In genomic region chr2:17507362-17507761, GRCm38 (mm10) we compare ENCODE assay signal across 14 mouse cellular contexts.
DNase-seq lines count a peak whose midpoint lies in the region; ATAC-seq and TF ChIP-seq lines count a peak whose summit lies in the region.
"Had no signal": no experiment of that assay in that cellular context is flagged by ENCODE, and none has a peak within 500 bp of the region (broad histone marks: within the 10 kb centered on the region; RNA-seq: fewer than 3 reads in every experiment).

No protein-coding gene starts in this region.

- 83% methylated on average over 2 of the region's 2 CpGs for WGBS in intestine, postnatal 0 days
- WGBS in intestine, embryonic 15.5 days: 95% methylated on average over 2 of the region's 2 CpGs
- 96% methylated on average over 2 of the region's 2 CpGs for WGBS in stomach, postnatal 0 days

- TF ChIP-seq CTCF in intestine, postnatal 0 days (IDR thresholded peaks at IDR 0.05; ENCODE audit: low read depth): peak; percentile 42
- peak; percentile 37 for TF ChIP-seq CTCF in Patski (IDR thresholded peaks at IDR 0.05)
- TF ChIP-seq CTCF in stomach, postnatal 0 days (IDR thresholded peaks at IDR 0.05; ENCODE audit: low read depth): peak; percentile 39

- ATAC-seq in intestine, postnatal 0 days: no peak
- ATAC-seq in intestine, embryonic 15.5 days: no peak
- no peak for ATAC-seq in Patski
- no peak for ATAC-seq in stomach, postnatal 0 days (ENCODE audit: low FRiP score, low TSS enrichment)

- H3K27ac ChIP-seq in intestine, postnatal 0 days (ENCODE audit: low read depth, low read length): no peak overlapping the region
- no peak overlapping the region for H3K27ac ChIP-seq in intestine, embryonic 15.5 days
- no peak overlapping the region for H3K27ac ChIP-seq in stomach, postnatal 0 days (replicated peaks)
- H3K27ac ChIP-seq: embryonic facial prominence, embryonic 10.5 days; hindbrain, embryonic 15.5 days; limb, embryonic 10.5 days had no signal

- POLR2A ChIA-PET in Patski (lab: Charles Lee): no interaction called here

- H3K4me3 ChIP-seq in intestine, postnatal 0 days (ENCODE audit: low read depth, low read length): no peak overlapping the region
- no peak overlapping the region for H3K4me3 ChIP-seq in intestine, embryonic 15.5 days (replicated peaks)
- H3K4me3 ChIP-seq in stomach, postnatal 0 days (ENCODE audit: low read depth, low read length): no peak overlapping the region
- H3K4me3 ChIP-seq: embryonic facial prominence, embryonic 10.5 days; hindbrain, embryonic 15.5 days; limb, embryonic 10.5 days had no signal

- no peaks in the 10 kb centered on the region for H3K9me3 ChIP-seq in intestine, postnatal 0 days (ENCODE audit: control insufficient read depth)
- no peaks in the 10 kb centered on the region for H3K9me3 ChIP-seq in intestine, embryonic 15.5 days
- H3K9me3 ChIP-seq in stomach, postnatal 0 days (ENCODE audit: control insufficient read depth, low read length): no peaks in the 10 kb centered on the region
- H3K9me3 ChIP-seq: embryonic facial prominence, embryonic 10.5 days; hindbrain, embryonic 15.5 days; limb, embryonic 10.5 days had no signal

- H3K4me1 ChIP-seq in intestine, postnatal 0 days (replicated peaks; ENCODE audit: control insufficient read depth, insufficient read depth, low read length): no peaks in the 10 kb centered on the region
- H3K4me1 ChIP-seq in intestine, embryonic 15.5 days (replicated peaks): no peaks in the 10 kb centered on the region
- no peaks in the 10 kb centered on the region for H3K4me1 ChIP-seq in stomach, postnatal 0 days (replicated peaks; ENCODE audit: control insufficient read depth, insufficient read depth)
- H3K4me1 ChIP-seq: embryonic facial prominence, embryonic 10.5 days; hindbrain, embryonic 15.5 days; limb, embryonic 10.5 days had no signal

- H3K27me3 ChIP-seq in intestine, postnatal 0 days (replicated peaks; ENCODE audit: control insufficient read depth, insufficient read depth, low read length): no peaks in the 10 kb centered on the region
- no peaks in the 10 kb centered on the region for H3K27me3 ChIP-seq in intestine, embryonic 15.5 days (replicated peaks)
- H3K27me3 ChIP-seq in Patski: no peaks in the 10 kb centered on the region
- H3K27me3 ChIP-seq in stomach, postnatal 0 days (ENCODE audit: control insufficient read depth, insufficient read depth, low read length): no peaks in the 10 kb centered on the region
- H3K27me3 ChIP-seq: hindbrain, embryonic 15.5 days had no signal

- H3K36me3 ChIP-seq in intestine, postnatal 0 days (ENCODE audit: control insufficient read depth, insufficient read depth): no peaks in the 10 kb centered on the region
- H3K36me3 ChIP-seq in intestine, embryonic 15.5 days: no peaks in the 10 kb centered on the region
- no peaks in the 10 kb centered on the region for H3K36me3 ChIP-seq in stomach, postnatal 0 days (ENCODE audit: control insufficient read depth, insufficient read depth, low read length)
- H3K36me3 ChIP-seq: embryonic facial prominence, embryonic 10.5 days; hindbrain, embryonic 15.5 days; limb, embryonic 10.5 days had no signal

- in situ Hi-C loops in Patski (cut with MboI; ENCODE audit: low pct_unique_long_range_greater_than_20kb): no loop called here

- no peak overlapping the region for H3K9ac ChIP-seq in intestine, postnatal 0 days (ENCODE audit: low read depth, low read length)
- H3K9ac ChIP-seq in intestine, embryonic 15.5 days: no peak overlapping the region
- H3K9ac ChIP-seq in stomach, postnatal 0 days (ENCODE audit: low read length): no peak overlapping the region
- H3K9ac ChIP-seq: hindbrain, embryonic 15.5 days had no signal

- H3K4me2 ChIP-seq in intestine, postnatal 0 days (replicated peaks; ENCODE audit: low read depth): no peak overlapping the region
- no peak overlapping the region for H3K4me2 ChIP-seq in intestine, embryonic 15.5 days (replicated peaks)
- H3K4me2 ChIP-seq in stomach, postnatal 0 days (replicated peaks; ENCODE audit: low read depth): no peak overlapping the region
- H3K4me2 ChIP-seq: hindbrain, embryonic 15.5 days had no signal

- no peak for TF ChIP-seq EP300 in stomach, postnatal 0 days (optimal IDR thresholded peaks at IDR 0.05)

- peak; percentile 6 for DNase-seq in thymus, postnatal 25 days
- no peak for DNase-seq in thymus, postnatal 36 days
- DNase-seq in Patski (ENCODE audit: low read depth, low spot score): no peak
- no peak for DNase-seq in stomach, postnatal 0 days (ENCODE audit: low spot score)
- no peak for DNase-seq in adrenal gland, adult 2 months
- DNase-seq in kidney, postnatal 25 days: no peak
- DNase-seq: heart, postnatal 10 days; retina, postnatal 1 day; spleen, adult 18-20 months had no signal

- CTCF ChIA-PET in Patski (lab: Charles Lee): interaction anchor here (0.6 to 1.2 kb wide), 3 partner anchors 9 to 11 kb away, joined by 3 to 5 read pairs (median 3); no protein-coding TSS in a partner anchor
